Mouse (Mus musculus) thymus, adult 2 months (tissue): Measurements from ENCODE around the gene Rreb1.

ENCODE experiments used
- CTCF ChIP-seq: fragments of 200-500 bp; IDR thresholded peaks from 2 replicates; pipeline ENCODE4 v1.5.1; 2012; ENCODE audit warnings: mild to moderate bottlenecking, control low read depth, low read length, moderate library complexity, borderline replicate concordance; ENCODE audit not compliant: control insufficient read depth, poor library complexity, insufficient read depth; ENCODE audit errors: extremely low read depth
- POLR2A ChIP-seq: fragments of 200-500 bp; IDR thresholded peaks from 2 replicates; pipeline ENCODE4 v1.6.1; 2012; ENCODE audit warnings: mild to moderate bottlenecking, low read length, control low read depth, moderate library complexity; ENCODE audit not compliant: control insufficient read depth, poor library complexity, insufficient read depth; ENCODE audit errors: extremely low read depth

- no peak for TF ChIP-seq CTCF
- no peak for TF ChIP-seq POLR2A
These were observed 195.8 kb downstream of the Rreb1 start for GRCm38 (mm10) chr13:37974036-37974435.
